Mouse (Mus musculus) liver, postnatal 0 days (tissue): ENCODE measurements at regions not wholly inside any gene's neighbourhood (a gene's known extent, or its start where the extent isn't known, plus 50 kb on each side); places are given as distances from the start of the nearest gene placed in this dataset.

ENCODE experiments used
- CTCF ChIP-seq: sonication (generic); IDR thresholded peaks from 2 replicates; pipeline ENCODE4 v1.5.1; 2016; ENCODE audit warnings: antibody characterized with exemption, low read depth
- EP300 ChIP-seq: IDR thresholded peaks from 2 replicates; pipeline ENCODE4 v1.6.1; 2016; ENCODE audit warnings: antibody characterized with exemption, low read depth, mild to moderate bottlenecking

DNA sequence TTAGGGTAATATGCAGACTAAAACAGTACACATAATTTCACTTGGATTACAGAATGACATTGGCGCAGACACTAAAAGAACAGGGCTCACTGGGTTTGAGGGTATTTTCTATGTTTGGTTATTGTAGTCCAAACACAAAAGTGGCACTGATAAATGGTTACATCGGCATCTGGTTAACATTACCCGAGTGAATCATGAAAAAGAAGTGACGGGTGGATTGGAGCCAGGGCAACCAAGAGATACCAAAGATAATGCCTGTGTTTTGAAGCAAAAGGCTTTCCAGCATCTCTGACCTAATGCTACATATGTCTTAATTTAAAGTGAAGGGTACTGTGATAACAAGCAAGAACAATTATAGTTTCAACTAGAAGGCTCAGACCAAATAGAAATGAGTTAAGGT lies 451.4 kb upstream of the Adam24 start:
- TF ChIP-seq CTCF (no peak), EP300 (no peak)
